Mouse (Mus musculus): Measurements from ENCODE around the gene Tram2. TPM values are rescaled to one million over a fixed set of nuclear protein-coding genes. Genes with fewer than 3 reads are reported as not detected.

The Tram2 gene
- polyA plus RNA-seq, 1 experiment from 2014 or later = 8.1 TPM

- Histone ChIP-seq H3K4me1 (ENCODE audit: insufficient read depth, low read depth, low read length) (peaks cover 14% of the 10 kb centered on the region), H3K4me2 (replicated peaks; ENCODE audit: low read depth, low read length) (no peak overlapping the region), H3K36me3 (ENCODE audit: insufficient read depth, low read length) (no peaks in the 10 kb centered on the region), H3K9me3 (ENCODE audit: low read length) (no peaks in the 10 kb centered on the region), H3K4me3 (ENCODE audit: low read depth, low read length) (no peak overlapping the region), H3K27ac (ENCODE audit: low read length) (peak overlapping the region; percentile 72), H3K9ac (replicated peaks; ENCODE audit: low read depth) (no peak overlapping the region), H3K27me3 (replicated peaks; ENCODE audit: insufficient read depth, low read length) (no peaks in the 10 kb centered on the region)
- WGBS = 44% methylated on average over 9 of the region's 9 CpGs
- TF ChIP-seq EP300 (IDR thresholded peaks at IDR 0.05) = no peak
- no peak for TF ChIP-seq CTCF (IDR thresholded peaks at IDR 0.05)
- no peak for DNase-seq (ENCODE audit: low spot score)
- no peak for ATAC-seq
Observed at GRCm38 (mm10) chr1:21053009-21053408, 26.0 kb downstream of the Tram2 start.

GRCm38 (mm10) chr1:21052608-21053007 is 26.4 kb downstream of the Tram2 start:
- peak overlapping the region; percentile 72 for H3K27ac ChIP-seq (ENCODE audit: low read length)
- no peak overlapping the region for H3K4me3 ChIP-seq (ENCODE audit: low read depth, low read length)
- H3K4me2 ChIP-seq (replicated peaks; ENCODE audit: low read depth, low read length) = no peak overlapping the region
- peak; percentile 69 for ATAC-seq
- peaks cover 14% of the 10 kb centered on the region for H3K4me1 ChIP-seq (ENCODE audit: insufficient read depth, low read depth, low read length)
- no peak overlapping the region for H3K9ac ChIP-seq (replicated peaks; ENCODE audit: low read depth)
- no peaks in the 10 kb centered on the region for H3K27me3 ChIP-seq (replicated peaks; ENCODE audit: insufficient read depth, low read length)
- no peaks in the 10 kb centered on the region for H3K36me3 ChIP-seq (ENCODE audit: insufficient read depth, low read length)
- TF ChIP-seq CTCF (IDR thresholded peaks at IDR 0.05) = no peak
- no peak for TF ChIP-seq EP300 (IDR thresholded peaks at IDR 0.05)
- DNase-seq (ENCODE audit: low spot score) = peak; percentile 39
- no peaks in the 10 kb centered on the region for H3K9me3 ChIP-seq (ENCODE audit: low read length)
- 26% methylated on average over 5 of the region's 5 CpGs for WGBS

GRCm38 (mm10) chr1:21052132-21052545 is 26.9 kb downstream of the Tram2 start:
- ATAC-seq (peak; percentile 85), DNase-seq (ENCODE audit: low spot score) (peak; percentile 57)

GRCm38 (mm10) chr1:21049005-21049404 is 30.0 kb downstream of the Tram2 start:
- H3K27ac ChIP-seq (ENCODE audit: low read length) = no peak overlapping the region
- TF ChIP-seq CTCF (IDR thresholded peaks at IDR 0.05) (no peak), EP300 (IDR thresholded peaks at IDR 0.05) (no peak)
- no peaks in the 10 kb centered on the region for H3K27me3 ChIP-seq (replicated peaks; ENCODE audit: insufficient read depth, low read length)
- WGBS = 81% methylated on average over 5 of the region's 5 CpGs
- no peaks in the 10 kb centered on the region for H3K36me3 ChIP-seq (ENCODE audit: insufficient read depth, low read length)
- no peak overlapping the region for H3K4me3 ChIP-seq (ENCODE audit: low read depth, low read length)
- H3K4me1 ChIP-seq (ENCODE audit: insufficient read depth, low read depth, low read length) = peaks cover 14% of the 10 kb centered on the region
- ATAC-seq (no peak), DNase-seq (ENCODE audit: low spot score) (no peak)
- no peak overlapping the region for H3K9ac ChIP-seq (replicated peaks; ENCODE audit: low read depth)
- no peak overlapping the region for H3K4me2 ChIP-seq (replicated peaks; ENCODE audit: low read depth, low read length)
- no peaks in the 10 kb centered on the region for H3K9me3 ChIP-seq (ENCODE audit: low read length)

More at GRCm38 (mm10) chr1:21052132-21052545, 26.9 kb downstream of the Tram2 start:
- TF ChIP-seq EP300 (IDR thresholded peaks at IDR 0.05) (peak; percentile 59), CTCF (IDR thresholded peaks at IDR 0.05) (no peak)
- Histone ChIP-seq H3K4me3 (ENCODE audit: low read depth, low read length) (no peak overlapping the region), H3K4me2 (replicated peaks; ENCODE audit: low read depth, low read length) (no peak overlapping the region), H3K4me1 (ENCODE audit: insufficient read depth, low read depth, low read length) (peaks cover 14% of the 10 kb centered on the region), H3K27me3 (replicated peaks; ENCODE audit: insufficient read depth, low read length) (no peaks in the 10 kb centered on the region), H3K36me3 (ENCODE audit: insufficient read depth, low read length) (no peaks in the 10 kb centered on the region), H3K27ac (ENCODE audit: low read length) (peak overlapping the region; percentile 72), H3K9ac (replicated peaks; ENCODE audit: low read depth) (no peak overlapping the region), H3K9me3 (ENCODE audit: low read length) (no peaks in the 10 kb centered on the region)
- WGBS = 24% methylated on average over 5 of the region's 5 CpGs

- H3K9ac ChIP-seq (replicated peaks; ENCODE audit: low read depth) = no peak overlapping the region
- H3K4me3 ChIP-seq (ENCODE audit: low read depth, low read length) = no peak overlapping the region
- no peaks in the 10 kb centered on the region for H3K27me3 ChIP-seq (replicated peaks; ENCODE audit: insufficient read depth, low read length)
- H3K4me1 ChIP-seq (ENCODE audit: insufficient read depth, low read depth, low read length) = peaks cover 14% of the 10 kb centered on the region
- no peaks in the 10 kb centered on the region for H3K9me3 ChIP-seq (ENCODE audit: low read length)
- TF ChIP-seq CTCF (IDR thresholded peaks at IDR 0.05) (no peak), EP300 (IDR thresholded peaks at IDR 0.05) (no peak)
- H3K4me2 ChIP-seq (replicated peaks; ENCODE audit: low read depth, low read length) = no peak overlapping the region
- ATAC-seq = no peak
- no peak for DNase-seq (ENCODE audit: low spot score)
- H3K27ac ChIP-seq (ENCODE audit: low read length) = no peak overlapping the region
- 75% methylated on average over 8 of the region's 8 CpGs for WGBS
- H3K36me3 ChIP-seq (ENCODE audit: insufficient read depth, low read length) = no peaks in the 10 kb centered on the region
Observed at GRCm38 (mm10) chr1:21048402-21048801, 30.6 kb downstream of the Tram2 start.

GRCm38 (mm10) chr1:21042461-21042860 is 36.6 kb downstream of the Tram2 start:
- Histone ChIP-seq H3K36me3 (ENCODE audit: insufficient read depth, low read length) (no peaks in the 10 kb centered on the region), H3K4me1 (ENCODE audit: insufficient read depth, low read depth, low read length) (no peaks in the 10 kb centered on the region), H3K4me3 (ENCODE audit: low read depth, low read length) (no peak overlapping the region), H3K9ac (replicated peaks; ENCODE audit: low read depth) (no peak overlapping the region), H3K27ac (ENCODE audit: low read length) (no peak overlapping the region), H3K27me3 (replicated peaks; ENCODE audit: insufficient read depth, low read length) (no peaks in the 10 kb centered on the region), H3K9me3 (ENCODE audit: low read length) (no peaks in the 10 kb centered on the region), H3K4me2 (replicated peaks; ENCODE audit: low read depth, low read length) (no peak overlapping the region)
- no peak for ATAC-seq
- whole genome bisulfite sequencing = 87% methylated on average over 7 of the region's 7 CpGs
- no peak for TF ChIP-seq CTCF (IDR thresholded peaks at IDR 0.05)
- no peak for TF ChIP-seq EP300 (IDR thresholded peaks at IDR 0.05)
- no peak for DNase-seq (ENCODE audit: low spot score)
